Mouse (Mus musculus): Measurements from ENCODE around the gene Opcml. TPM values are rescaled to one million over a fixed set of nuclear protein-coding genes. Genes with fewer than 3 reads are reported as not detected.

Opcml gene
- polyA plus RNA-seq, 1 experiment = 0.04 TPM

GRCm38 (mm10) chr9:27923945-27924825, 133.6 kb downstream of the Opcml start:
- Histone ChIP-seq H3K4me3 (ENCODE audit: low read depth, low read length) (no peak overlapping the region), H3K36me3 (ENCODE audit: control insufficient read depth, insufficient read depth, low read length) (no peaks in the 10 kb centered on the region), H3K4me1 (ENCODE audit: control insufficient read depth, insufficient read depth, insufficient read length, low read length) (no peaks in the 10 kb centered on the region), H3K27me3 (ENCODE audit: control insufficient read depth, insufficient read depth, low read length) (no peaks in the 10 kb centered on the region), H3K27ac (ENCODE audit: insufficient read depth, low read depth, low read length) (no peak overlapping the region)
- no peak for TF ChIP-seq POLR2A (IDR thresholded peaks at IDR 0.05; ENCODE audit: low read depth, low read length)
- TF ChIP-seq CTCF (IDR thresholded peaks at IDR 0.05; ENCODE audit: extremely low read depth, insufficient read length, insufficient replicate concordance, low read depth, low read length) = no peak
- WGBS = 43% methylated on average over 4 of the region's 4 CpGs

GRCm38 (mm10) chr9:27925650-27926049, 135.1 kb downstream of the Opcml start:
- no peaks in the 10 kb centered on the region for H3K27me3 ChIP-seq (ENCODE audit: control insufficient read depth, insufficient read depth, low read length)
- no peak overlapping the region for H3K4me3 ChIP-seq (ENCODE audit: low read depth, low read length)
- H3K36me3 ChIP-seq (ENCODE audit: control insufficient read depth, insufficient read depth, low read length) = no peaks in the 10 kb centered on the region
- TF ChIP-seq CTCF (IDR thresholded peaks at IDR 0.05; ENCODE audit: extremely low read depth, insufficient read length, insufficient replicate concordance, low read depth, low read length) = no peak
- H3K4me1 ChIP-seq (ENCODE audit: control insufficient read depth, insufficient read depth, insufficient read length, low read length) = no peaks in the 10 kb centered on the region
- 65% methylated on average over 2 of the region's 2 CpGs for WGBS
- H3K27ac ChIP-seq (ENCODE audit: insufficient read depth, low read depth, low read length) = no peak overlapping the region

GRCm38 (mm10) chr9:27937253-27937652, 146.7 kb downstream of the Opcml start:
- TF ChIP-seq CTCF (IDR thresholded peaks at IDR 0.05; ENCODE audit: extremely low read depth, insufficient read length, insufficient replicate concordance, low read depth, low read length) (no peak), POLR2A (IDR thresholded peaks at IDR 0.05; ENCODE audit: low read depth, low read length) (no peak)
- H3K4me3 ChIP-seq (ENCODE audit: low read depth, low read length) = no peak overlapping the region
- no peaks in the 10 kb centered on the region for H3K27me3 ChIP-seq (ENCODE audit: control insufficient read depth, insufficient read depth, low read length)
- H3K27ac ChIP-seq (ENCODE audit: insufficient read depth, low read depth, low read length) = no peak overlapping the region
- H3K36me3 ChIP-seq (ENCODE audit: control insufficient read depth, insufficient read depth, low read length) = no peaks in the 10 kb centered on the region
- H3K4me1 ChIP-seq (ENCODE audit: control insufficient read depth, insufficient read depth, insufficient read length, low read length) = no peaks in the 10 kb centered on the region

GRCm38 (mm10) chr9:27937660-27938059, 147.1 kb downstream of the Opcml start:
- TF ChIP-seq CTCF (IDR thresholded peaks at IDR 0.05; ENCODE audit: extremely low read depth, insufficient read length, insufficient replicate concordance, low read depth, low read length) (no peak), POLR2A (IDR thresholded peaks at IDR 0.05; ENCODE audit: low read depth, low read length) (no peak)
- Histone ChIP-seq H3K4me3 (ENCODE audit: low read depth, low read length) (no peak overlapping the region), H3K4me1 (ENCODE audit: control insufficient read depth, insufficient read depth, insufficient read length, low read length) (no peaks in the 10 kb centered on the region), H3K36me3 (ENCODE audit: control insufficient read depth, insufficient read depth, low read length) (no peaks in the 10 kb centered on the region), H3K27ac (ENCODE audit: insufficient read depth, low read depth, low read length) (no peak overlapping the region), H3K27me3 (ENCODE audit: control insufficient read depth, insufficient read depth, low read length) (no peaks in the 10 kb centered on the region)
- WGBS = 51% methylated on average over 5 of the region's 5 CpGs

GRCm38 (mm10) chr9:27945323-27946010, 154.9 kb downstream of the Opcml start:
- no peak overlapping the region for H3K4me3 ChIP-seq (ENCODE audit: low read depth, low read length)
- H3K27ac ChIP-seq (ENCODE audit: insufficient read depth, low read depth, low read length) = no peak overlapping the region
- WGBS = 61% methylated on average over 11 of the region's 11 CpGs
- no peaks in the 10 kb centered on the region for H3K4me1 ChIP-seq (ENCODE audit: control insufficient read depth, insufficient read depth, insufficient read length, low read length)
- TF ChIP-seq POLR2A (IDR thresholded peaks at IDR 0.05; ENCODE audit: low read depth, low read length) = no peak
- TF ChIP-seq CTCF (IDR thresholded peaks at IDR 0.05; ENCODE audit: extremely low read depth, insufficient read length, insufficient replicate concordance, low read depth, low read length) = no peak
- no peaks in the 10 kb centered on the region for H3K27me3 ChIP-seq (ENCODE audit: control insufficient read depth, insufficient read depth, low read length)
- H3K36me3 ChIP-seq (ENCODE audit: control insufficient read depth, insufficient read depth, low read length) = no peaks in the 10 kb centered on the region

- Histone ChIP-seq H3K27ac (ENCODE audit: insufficient read depth, low read depth, low read length) (no peak overlapping the region), H3K36me3 (ENCODE audit: control insufficient read depth, insufficient read depth, low read length) (no peaks in the 10 kb centered on the region), H3K4me1 (ENCODE audit: control insufficient read depth, insufficient read depth, insufficient read length, low read length) (no peaks in the 10 kb centered on the region), H3K27me3 (ENCODE audit: control insufficient read depth, insufficient read depth, low read length) (no peaks in the 10 kb centered on the region), H3K4me3 (ENCODE audit: low read depth, low read length) (no peak overlapping the region)
- 38% methylated on average over 5 of the region's 5 CpGs for WGBS
- TF ChIP-seq POLR2A (IDR thresholded peaks at IDR 0.05; ENCODE audit: low read depth, low read length) = no peak
Measured at GRCm38 (mm10) chr9:27951110-27951509, 160.5 kb downstream of the Opcml start.

- Histone ChIP-seq H3K4me3 (ENCODE audit: low read depth, low read length) (no peak overlapping the region), H3K36me3 (ENCODE audit: control insufficient read depth, insufficient read depth, low read length) (no peaks in the 10 kb centered on the region), H3K27me3 (ENCODE audit: control insufficient read depth, insufficient read depth, low read length) (no peaks in the 10 kb centered on the region), H3K27ac (ENCODE audit: insufficient read depth, low read depth, low read length) (no peak overlapping the region), H3K4me1 (ENCODE audit: control insufficient read depth, insufficient read depth, insufficient read length, low read length) (no peaks in the 10 kb centered on the region)
- TF ChIP-seq CTCF (IDR thresholded peaks at IDR 0.05; ENCODE audit: extremely low read depth, insufficient read length, insufficient replicate concordance, low read depth, low read length) = no peak
- no peak for TF ChIP-seq POLR2A (IDR thresholded peaks at IDR 0.05; ENCODE audit: low read depth, low read length)
- WGBS = 64% methylated on average over 3 of the region's 3 CpGs
Measured at GRCm38 (mm10) chr9:27961682-27962081, 171.1 kb downstream of the Opcml start.

All from small intestine, adult 2 months (tissue).